Mouse (Mus musculus): Measurements from ENCODE around the gene Sec22c.

DNA sequence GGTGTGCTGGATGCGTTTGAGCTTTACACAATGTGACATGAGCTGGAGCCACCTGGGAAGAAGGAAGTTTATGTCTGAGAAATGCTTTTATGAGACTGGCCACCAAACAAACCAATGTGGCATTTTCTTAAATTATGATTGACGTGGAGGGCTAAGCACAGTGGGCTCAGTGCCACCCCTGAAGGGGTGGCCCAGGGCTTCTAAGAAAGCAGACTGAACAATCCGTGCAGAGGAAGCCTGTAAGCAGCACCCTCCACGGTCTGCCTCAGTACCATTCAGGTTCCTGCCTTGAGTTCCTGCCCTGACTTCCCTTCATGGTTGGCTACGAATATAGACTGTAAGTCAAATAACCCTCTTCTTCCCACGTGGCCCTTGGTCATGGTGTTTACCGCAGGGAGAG, 14.6 kb downstream of the Sec22c start:
- no peak for TF ChIP-seq CTCF (IDR thresholded peaks at IDR 0.05)
- TF ChIP-seq POLR2A (IDR thresholded peaks at IDR 0.05; ENCODE audit: insufficient read depth, low read depth, low read length), result no peak
- no peak for TF ChIP-seq EP300 (IDR thresholded peaks at IDR 0.05; ENCODE audit: insufficient read depth, low read depth, low read length)
